Mouse (Mus musculus) hindbrain, embryonic 10.5 days (tissue): ENCODE results near the gene Lrrc46. TPM values are rescaled to one million over a fixed set of nuclear protein-coding genes. Genes with fewer than 3 reads are reported as not detected.
A peak's percentile ranks its signal among the peaks of the same experiment; 100 is the strongest.

ENCODE experiments used
- DNase-seq: peaks from one replicate; pipeline ENCODE4 v3.0.0-alpha.2; 2017; ENCODE audit warnings: low spot score
- H3K27ac ChIP-seq: fragments of 300-500 bp; sonication (generic); 2 replicates; pipeline ENCODE4 v1.5.1; 2016; ENCODE audit warnings: mild to moderate bottlenecking, moderate library complexity
- H3K27me3 ChIP-seq: fragments of 300-500 bp; sonication (generic); 2 replicates; pipeline ENCODE4 v1.6.1; 2016; ENCODE audit warnings: mild to moderate bottlenecking; ENCODE audit not compliant: poor library complexity, insufficient read depth, severe bottlenecking
- H3K36me3 ChIP-seq: fragments of 300-500 bp; sonication (generic); 2 replicates; pipeline ENCODE4 v1.6.1; 2016; ENCODE audit warnings: mild to moderate bottlenecking, moderate library complexity
- H3K4me1 ChIP-seq: fragments of 300-500 bp; sonication (generic); replicated peaks from 2 replicates; pipeline ENCODE4 v1.6.1; 2016; ENCODE audit warnings: mild to moderate bottlenecking
- H3K4me3 ChIP-seq: fragments of 300-500 bp; sonication (generic); 2 replicates; pipeline ENCODE4 v1.5.1; 2016; ENCODE audit warnings: mild to moderate bottlenecking, moderate library complexity
- H3K9me3 ChIP-seq: fragments of 300-500 bp; sonication (generic); 2 replicates; pipeline ENCODE4 v1.6.1; 2016; ENCODE audit warnings: mild to moderate bottlenecking, moderate library complexity
- WGBS: fragments of 180-500 bp; shearing (Covaris S2); methylation state at CpG from one replicate; pipeline ENCODE4 v1.1.7; 2016; 5-methylcytosine and 5-hydroxymethylcytosine counted together
- polyA plus RNA-seq: library from polyadenylated mRNA; unstranded; fragments of >200 nt; fragmentation: Nextera tagmentation; extraction: Ambion mirVana; gene quantifications from 2 replicates; pipeline ENCODE4 v1.2.1, GENCODE M21; 2016

The Lrrc46 gene
- polyA plus RNA-seq, 1 experiment from 2014 or later, result 6.8 TPM

DNA sequence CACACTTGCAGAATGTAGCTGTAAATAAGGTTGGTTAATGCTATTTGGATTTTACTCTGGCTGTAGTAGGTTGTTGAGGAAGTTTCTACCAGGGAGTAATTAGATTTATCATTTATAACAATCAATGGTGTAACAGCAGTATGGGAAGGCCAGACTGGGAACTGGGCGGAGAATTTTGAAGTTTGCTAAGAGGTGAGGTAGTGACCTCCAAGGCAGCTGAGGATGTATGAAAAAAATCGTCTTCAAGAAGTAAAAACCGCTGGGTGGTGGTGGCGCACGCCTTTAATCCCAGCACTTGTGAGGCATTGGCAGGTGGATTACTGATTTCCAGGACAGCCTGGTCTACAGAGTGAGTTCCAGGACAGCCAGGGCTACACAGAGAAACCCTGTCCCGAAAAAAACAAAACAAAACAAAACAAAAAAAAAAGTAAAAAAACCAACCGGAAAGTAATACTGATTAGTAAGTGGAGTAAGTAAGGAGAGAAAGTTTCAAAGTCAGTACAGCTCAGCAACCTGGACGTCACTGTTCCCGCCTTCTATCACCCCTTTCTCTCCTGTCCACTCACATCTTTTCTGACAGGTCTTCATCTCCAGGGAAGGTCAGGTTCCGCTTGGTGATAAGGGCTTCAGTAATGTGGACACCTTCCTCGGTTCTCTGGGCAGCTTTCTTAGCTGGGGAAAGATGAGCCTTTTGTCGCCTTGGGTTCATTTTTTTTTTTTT, 746 bp downstream of the Lrrc46 start:
- Histone ChIP-seq H3K9me3 (no peaks in the 10 kb centered on the region), H3K27ac (peak overlapping the region; percentile 92; the same call in 1 of the 2 replicates), H3K4me1 (peaks cover 16% of the 10 kb centered on the region), H3K27me3 (no peaks in the 10 kb centered on the region), H3K4me3 (peak overlapping the region; percentile 87), H3K36me3 (peaks cover 25% of the 10 kb centered on the region)
- DNase-seq, result no peak
- WGBS, result 53% methylated on average over 12 of the region's 12 CpGs

DNA sequence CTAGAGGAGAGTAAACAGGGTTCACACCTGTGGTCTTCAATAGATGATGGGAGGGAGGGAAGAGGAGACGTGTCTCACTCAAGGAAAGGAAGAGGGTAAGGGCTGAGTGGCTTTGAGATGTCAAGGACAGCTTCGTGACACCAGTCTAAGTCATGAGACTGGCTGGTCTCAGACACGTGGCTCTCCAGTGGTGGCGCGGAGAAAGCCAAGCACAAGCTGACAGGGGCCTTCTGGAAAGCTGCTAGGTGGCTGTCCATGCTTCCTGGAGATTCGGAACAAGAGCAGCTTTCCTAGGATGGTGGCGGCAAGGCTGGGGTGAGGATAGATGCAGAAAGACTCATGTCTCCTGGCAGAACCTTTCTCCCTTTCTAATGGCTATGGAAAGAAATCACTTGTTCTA, 2.3 kb downstream of the Lrrc46 start:
- Histone ChIP-seq H3K4me1 (peaks cover 16% of the 10 kb centered on the region), H3K27ac (no peak overlapping the region), H3K27me3 (no peaks in the 10 kb centered on the region), H3K9me3 (no peaks in the 10 kb centered on the region), H3K4me3 (no peak overlapping the region), H3K36me3 (peaks cover 15% of the 10 kb centered on the region)
- 64% methylated on average over 7 of the region's 7 CpGs for WGBS
- no peak for DNase-seq

GRCm38 (mm10) chr11:97036141-97036540, 5.1 kb downstream of the Lrrc46 start:
- DNase-seq, result no peak
- 80% methylated on average over 5 of the region's 5 CpGs for WGBS
- Histone ChIP-seq H3K27ac (no peak overlapping the region), H3K4me1 (peaks cover 5% of the 10 kb centered on the region; the same call in 1 of the 2 replicates), H3K4me3 (no peak overlapping the region), H3K27me3 (no peaks in the 10 kb centered on the region), H3K9me3 (no peaks in the 10 kb centered on the region), H3K36me3 (peaks cover 25% of the 10 kb centered on the region)

DNA sequence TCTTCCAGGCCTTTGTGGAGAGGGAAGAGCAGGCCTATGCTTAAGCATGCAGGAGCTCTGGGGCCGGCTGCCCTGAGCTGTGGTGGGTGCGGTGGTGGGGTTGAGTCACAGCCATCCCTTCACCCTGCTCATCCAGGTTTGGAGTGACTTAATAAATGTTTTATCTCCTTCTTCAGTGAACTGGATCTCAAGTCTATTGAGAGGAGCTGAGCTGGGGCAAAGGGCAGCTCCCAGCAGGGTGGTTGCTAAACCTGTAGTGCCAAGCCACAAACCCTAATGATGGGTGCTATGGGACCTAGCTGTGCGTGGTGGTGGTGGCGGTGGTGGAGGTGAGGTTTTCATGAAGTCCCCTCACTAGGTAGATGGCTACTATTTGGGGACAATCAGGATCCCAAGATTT, 7.4 kb downstream of the Lrrc46 start:
- Histone ChIP-seq H3K36me3 (peaks cover 25% of the 10 kb centered on the region), H3K4me3 (no peak overlapping the region), H3K4me1 (peaks cover 18% of the 10 kb centered on the region), H3K9me3 (no peaks in the 10 kb centered on the region), H3K27ac (no peak overlapping the region), H3K27me3 (no peaks in the 10 kb centered on the region)
- 87% methylated on average over 4 of the region's 4 CpGs for WGBS
- DNase-seq, result no peak

DNA sequence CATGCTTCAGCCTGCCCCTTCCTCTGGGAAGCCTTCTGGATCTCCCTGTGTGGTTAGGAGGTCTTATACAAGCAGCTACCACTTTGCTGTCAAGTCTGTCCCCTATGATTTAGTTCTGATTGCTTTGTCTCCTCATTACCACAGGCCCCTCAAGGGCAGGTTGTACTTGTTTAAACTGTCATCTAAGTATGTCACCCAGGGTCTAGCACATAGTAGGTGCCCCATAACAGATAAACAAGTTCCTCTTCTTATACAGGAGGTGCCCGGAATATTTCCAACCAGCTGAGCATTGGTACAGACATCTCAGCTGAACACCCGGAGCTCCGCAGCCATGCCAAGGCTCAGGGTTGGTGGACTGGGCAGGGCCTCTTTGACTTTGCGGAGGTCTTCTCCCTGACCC, 8.7 kb downstream of the Lrrc46 start:
- no peaks in the 10 kb centered on the region for H3K27me3 ChIP-seq

DNA sequence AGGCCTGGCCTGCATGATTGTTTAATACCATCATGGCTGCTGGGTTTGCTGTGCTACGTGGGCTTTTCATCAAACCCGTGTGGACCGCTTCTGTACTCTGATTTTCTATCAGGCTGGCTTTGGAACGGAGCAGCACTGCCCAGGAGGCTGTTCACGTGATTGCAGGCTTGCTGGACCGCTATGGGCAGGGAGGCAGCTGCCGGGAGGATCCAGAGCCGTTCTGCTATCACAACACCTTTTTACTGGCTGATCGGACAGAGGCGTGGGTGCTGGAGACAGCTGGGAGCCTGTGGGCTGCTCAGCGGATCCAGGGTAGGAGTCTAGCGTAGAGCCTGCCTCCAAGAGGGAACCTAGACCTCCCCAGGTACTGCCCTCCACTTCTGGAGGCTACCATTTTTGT, 9.2 kb downstream of the Lrrc46 start:
- H3K9me3 ChIP-seq, result no peaks in the 10 kb centered on the region
- H3K4me3 ChIP-seq, result no peak overlapping the region
- H3K4me1 ChIP-seq, result peaks cover 18% of the 10 kb centered on the region
- no peak for DNase-seq
- no peak overlapping the region for H3K27ac ChIP-seq
- WGBS, result 86% methylated on average over 12 of the region's 12 CpGs
- no peaks in the 10 kb centered on the region for H3K27me3 ChIP-seq
- H3K36me3 ChIP-seq, result peaks cover 25% of the 10 kb centered on the region

More for the DNA sequence above, 8.7 kb downstream of the Lrrc46 start:
- DNase-seq, result no peak
- no peaks in the 10 kb centered on the region for H3K9me3 ChIP-seq
- H3K36me3 ChIP-seq, result peaks cover 25% of the 10 kb centered on the region
- H3K4me1 ChIP-seq, result peaks cover 18% of the 10 kb centered on the region
- no peak overlapping the region for H3K4me3 ChIP-seq
- no peak overlapping the region for H3K27ac ChIP-seq
- 92% methylated on average over 4 of the region's 4 CpGs for WGBS

DNA sequence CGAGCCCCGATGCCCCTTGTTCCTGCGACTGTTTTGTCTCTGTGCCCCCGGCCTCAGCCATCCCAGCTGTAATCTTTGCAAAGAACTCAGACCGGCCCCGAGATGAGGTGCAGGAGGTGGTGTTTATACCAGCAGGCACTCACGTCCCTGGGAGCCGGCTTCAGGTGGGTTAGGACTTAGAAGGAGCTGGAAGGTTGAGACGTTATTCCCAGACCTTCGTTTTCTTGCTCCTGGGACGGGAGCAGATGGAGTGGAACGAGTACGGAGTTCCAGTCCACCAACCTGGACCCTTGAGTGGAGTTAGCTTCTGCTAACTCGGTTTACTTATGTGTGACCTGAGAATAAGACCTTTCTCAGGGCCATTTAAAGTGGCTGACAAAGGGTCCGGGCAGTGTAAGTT, 10.8 kb downstream of the Lrrc46 start:
- peak overlapping the region; percentile 96 for H3K27ac ChIP-seq
- 24% methylated on average over 15 of the region's 15 CpGs for WGBS
- peak overlapping the region; percentile 71 for H3K4me3 ChIP-seq

DNA sequence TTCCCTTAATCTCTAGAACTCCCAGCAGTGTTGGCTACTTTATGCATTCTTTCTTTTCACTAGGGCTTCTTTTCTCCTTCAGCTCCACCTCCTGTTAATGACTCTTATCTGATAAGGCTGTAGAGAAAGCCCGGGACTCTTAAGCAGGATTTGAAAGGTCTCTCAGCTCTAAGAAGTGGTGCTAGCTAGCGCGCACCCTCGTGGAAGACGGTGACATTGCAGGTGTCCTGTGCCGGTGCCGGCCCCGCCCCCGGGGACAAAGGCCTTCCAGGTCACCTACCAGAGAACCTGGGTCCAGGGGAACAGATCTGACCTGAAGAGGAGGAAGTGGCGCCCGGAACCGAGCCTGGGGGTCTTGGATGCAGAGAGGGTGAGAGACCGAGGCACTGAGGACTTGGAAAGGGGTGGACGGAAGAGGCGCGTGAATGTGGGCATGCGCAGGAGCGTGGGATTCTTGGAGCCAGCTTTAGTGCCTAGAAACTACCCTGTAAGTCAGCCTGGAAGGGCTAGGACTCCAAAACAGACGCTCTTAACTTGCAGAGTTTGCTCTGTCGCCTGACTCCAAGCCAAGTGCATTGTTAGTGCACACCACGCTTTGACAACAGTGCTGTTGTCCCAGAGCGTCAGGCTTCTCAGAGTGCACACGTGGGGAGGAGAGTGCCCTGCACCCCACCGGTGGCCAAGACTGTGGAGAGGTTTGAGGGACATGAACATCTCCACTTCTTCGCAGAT, 11.4 kb downstream of the Lrrc46 start, which contains the start of gene Scrn2:
Scrn2 (plus strand) TSS at position 253 of the 732 bp plus-strand sequence.
- H3K9me3 ChIP-seq, result no peaks in the 10 kb centered on the region
- H3K4me1 ChIP-seq, result peaks cover 33% of the 10 kb centered on the region
- DNase-seq, result peak; percentile 93
- H3K27ac ChIP-seq, result peak within 1 kb of the TSS; percentile 96
- H3K36me3 ChIP-seq, result peaks cover 21% of the 10 kb centered on the region
- peak within 1 kb of the TSS; percentile 71 for H3K4me3 ChIP-seq
- 1% methylated on average over 25 of the region's 25 CpGs for WGBS
- peaks cover 9% of the 10 kb centered on the region for H3K27me3 ChIP-seq

More for the DNA sequence above, 10.8 kb downstream of the Lrrc46 start:
- peaks cover 27% of the 10 kb centered on the region for H3K4me1 ChIP-seq
- 0 out of 2 replicates have a peak, but pooled peaks cover 3% of the 10 kb centered on the region for H3K27me3 ChIP-seq
- peaks cover 25% of the 10 kb centered on the region for H3K36me3 ChIP-seq
- H3K9me3 ChIP-seq, result no peaks in the 10 kb centered on the region
- no peak for DNase-seq

GRCm38 (mm10) chr11:97025721-97026344, 15.4 kb downstream of the Lrrc46 start:
- Histone ChIP-seq H3K9me3 (no peaks in the 10 kb centered on the region), H3K4me3 (peak overlapping the region; percentile 43), H3K36me3 (no peaks in the 10 kb centered on the region), H3K27ac (peak overlapping the region; percentile 81), H3K27me3 (peaks cover 49% of the 10 kb centered on the region), H3K4me1 (peaks cover 60% of the 10 kb centered on the region)
- peak; percentile 93 for DNase-seq
- 2% methylated on average over 17 of the region's 17 CpGs for WGBS

GRCm38 (mm10) chr11:97024977-97025376, 16.2 kb downstream of the Lrrc46 start:
- peak overlapping the region; percentile 81; the same call in 1 of the 2 replicates for H3K27ac ChIP-seq
- DNase-seq, result no peak
- peaks cover 57% of the 10 kb centered on the region for H3K27me3 ChIP-seq
- WGBS, result 9% methylated on average over 10 of the region's 10 CpGs
- H3K4me1 ChIP-seq, result peaks cover 52% of the 10 kb centered on the region
- H3K36me3 ChIP-seq, result no peaks in the 10 kb centered on the region
- no peaks in the 10 kb centered on the region for H3K9me3 ChIP-seq
- no peak overlapping the region for H3K4me3 ChIP-seq

GRCm38 (mm10) chr11:97021873-97022484, 19.2 kb downstream of the Lrrc46 start:
- no peaks in the 10 kb centered on the region for H3K9me3 ChIP-seq
- H3K27ac ChIP-seq, result peak overlapping the region; percentile 79
- DNase-seq, result peak; percentile 78
- H3K36me3 ChIP-seq, result no peaks in the 10 kb centered on the region
- peaks cover 87% of the 10 kb centered on the region for H3K27me3 ChIP-seq
- WGBS, result under 1% methylated on average over 50 of the region's 50 CpGs
- peak overlapping the region; percentile 62 for H3K4me3 ChIP-seq
- H3K4me1 ChIP-seq, result peaks cover 64% of the 10 kb centered on the region

DNA sequence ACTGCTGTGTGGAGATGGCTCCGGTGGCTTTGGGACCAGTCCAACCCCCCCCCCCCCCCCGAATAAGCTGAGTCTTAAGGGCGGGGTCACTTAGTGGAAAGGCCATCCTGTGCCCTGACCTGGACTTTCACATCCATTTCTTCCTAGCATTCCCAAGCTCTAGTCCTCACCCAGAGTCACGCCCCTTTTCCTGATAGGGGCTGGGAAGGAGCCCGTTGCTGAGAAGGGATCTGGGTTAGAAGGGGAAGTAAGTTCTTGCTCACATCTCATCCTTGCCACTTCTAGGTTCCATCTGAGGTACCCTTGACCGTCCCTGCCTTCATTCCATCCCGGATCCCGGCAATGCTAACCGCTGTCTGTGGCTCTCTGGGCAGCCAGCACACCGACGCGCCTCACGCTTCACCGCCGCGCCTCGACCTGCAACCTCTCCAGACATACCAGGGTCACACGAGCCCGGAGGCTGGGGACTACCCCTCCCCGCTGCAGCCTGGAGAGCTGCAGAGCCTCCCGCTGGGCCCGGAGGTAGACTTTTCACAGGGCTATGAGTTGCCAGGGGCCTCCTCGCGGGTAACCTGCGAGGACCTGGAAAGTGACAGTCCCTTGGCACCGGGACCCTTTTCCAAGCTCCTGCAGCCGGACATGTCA, 20.0 kb downstream of the Lrrc46 start:
- DNase-seq, result peak; percentile 27
- H3K27ac ChIP-seq, result 0 out of 2 replicates have a peak overlapping the region, but pooled peaks have one; percentile 0
- peaks cover 95% of the 10 kb centered on the region for H3K27me3 ChIP-seq

More for the DNA sequence above, 20.0 kb downstream of the Lrrc46 start:
- under 1% methylated on average over 27 of the region's 27 CpGs for WGBS
- Histone ChIP-seq H3K9me3 (no peaks in the 10 kb centered on the region), H3K36me3 (no peaks in the 10 kb centered on the region), H3K4me3 (peak overlapping the region; percentile 62), H3K4me1 (peaks cover 64% of the 10 kb centered on the region)
